Comparison of ENCODE assay signal across 26 mouse cellular contexts in the genomic region with DNA sequence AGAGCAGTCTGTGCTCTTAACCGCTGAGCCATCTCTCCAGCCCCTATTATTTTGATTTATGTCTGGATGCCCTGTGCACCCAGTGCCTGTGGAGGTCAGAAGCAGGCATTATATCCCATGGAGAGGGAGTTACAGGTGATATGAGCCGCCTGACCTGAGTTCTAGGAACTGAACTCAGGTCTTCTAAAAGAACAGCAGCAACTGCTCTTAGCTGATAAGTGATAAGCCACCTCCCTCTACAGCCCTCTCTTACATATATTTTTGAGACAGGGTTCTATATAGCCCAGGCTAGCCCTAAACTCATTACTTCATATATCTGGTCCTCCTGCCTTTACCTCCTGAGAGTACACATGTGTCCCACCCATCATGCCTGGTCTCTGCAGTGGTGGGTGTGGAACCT.
"Had no signal": no experiment of that assay in that cellular context is flagged by ENCODE, and none has a peak within 500 bp of the region (broad histone marks: within the 10 kb centered on the region; RNA-seq: fewer than 3 reads in every experiment).

No protein-coding gene starts in this region.

- ATAC-seq: forebrain, embryonic 16.5 days; hindbrain, postnatal 0 days; intestine, embryonic 16.5 days had no signal

- H3K9ac ChIP-seq: heart, embryonic 13.5 days; heart, embryonic 15.5 days; hindbrain, embryonic 13.5 days; hindbrain, embryonic 15.5 days; kidney, embryonic 15.5 days; limb, embryonic 13.5 days; limb, embryonic 15.5 days had no signal

- H3K36me3 ChIP-seq: heart, embryonic 13.5 days; heart, embryonic 15.5 days; hindbrain, embryonic 13.5 days; hindbrain, embryonic 15.5 days; kidney, embryonic 15.5 days; limb, embryonic 13.5 days; limb, embryonic 15.5 days had no signal

- H3K4me2 ChIP-seq: heart, embryonic 11.5 days; heart, embryonic 13.5 days; heart, embryonic 15.5 days; hindbrain, embryonic 13.5 days; hindbrain, embryonic 15.5 days; kidney, embryonic 15.5 days; limb, embryonic 13.5 days; limb, embryonic 15.5 days had no signal

- H3K4me3 ChIP-seq: gastrocnemius, adult 2 months; heart, embryonic 13.5 days; heart, embryonic 15.5 days; hindbrain, embryonic 13.5 days; hindbrain, embryonic 15.5 days; kidney, embryonic 15.5 days; limb, embryonic 13.5 days; limb, embryonic 15.5 days had no signal

- H3K27ac ChIP-seq: gastrocnemius, adult 2 months; heart, embryonic 13.5 days; heart, embryonic 15.5 days; hindbrain, embryonic 13.5 days; hindbrain, embryonic 15.5 days; hindbrain, postnatal 0 days; kidney, embryonic 15.5 days; kidney, postnatal 0 days; limb, embryonic 13.5 days; limb, embryonic 15.5 days had no signal

- H3K9me3 ChIP-seq: heart, embryonic 15.5 days; hindbrain, embryonic 15.5 days; limb, embryonic 15.5 days had no signal

- H3K27me3 ChIP-seq: hindbrain, embryonic 15.5 days had no signal

- DNase-seq: gastrocnemius, adult 2 months; gastrocnemius, postnatal 10 days; gastrocnemius, postnatal 25 days; heart, adult 18-20 months; heart, postnatal 14 days; heart, postnatal 36 days; kidney, adult 11 months; kidney, adult 2 months; kidney, adult 9 months; kidney, postnatal 14 days; kidney, postnatal 36 days; layer of hippocampus, adult 9-11 months; layer of hippocampus, postnatal 36 days; left cerebral cortex, postnatal 4 days had no signal
